ENCODE assay signal across 14 mouse cellular contexts in the genomic region with DNA sequence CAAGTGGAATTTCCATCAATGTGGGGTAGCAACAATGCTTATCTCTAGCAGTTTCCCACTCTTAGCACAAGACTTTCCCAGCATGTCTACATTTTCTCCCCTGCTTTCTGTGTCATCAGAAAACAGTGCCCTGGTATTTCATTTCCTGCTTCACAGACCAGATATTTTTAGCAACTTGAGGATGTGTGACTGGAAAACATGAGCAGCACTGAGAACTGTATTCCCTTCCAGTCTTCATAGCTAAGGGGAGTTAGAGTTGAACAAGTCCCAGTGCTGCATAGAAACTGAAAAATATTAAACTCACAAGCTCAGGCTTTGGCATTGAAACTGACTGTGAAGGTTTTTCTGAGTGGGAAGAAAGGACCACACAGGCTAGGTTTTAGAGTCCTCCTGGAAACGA.
"Had no signal": no experiment of that assay in that cellular context is flagged by ENCODE, and none has a peak within 500 bp of the region (broad histone marks: within the 10 kb centered on the region; RNA-seq: fewer than 3 reads in every experiment).

No protein-coding gene starts in this region.

- H3K36me3 ChIP-seq: liver, embryonic 13.5 days; lung, embryonic 15.5 days; midbrain, embryonic 12.5 days; stomach, embryonic 15.5 days had no signal

- DNase-seq: kidney, postnatal 14 days; liver; liver, embryonic 13.5 days; liver, postnatal 0 days; lung, postnatal 14 days; right cerebral cortex, postnatal 14 days; thymus, adult 2 months; thymus, postnatal 25 days had no signal

- H3K27me3 ChIP-seq: liver, embryonic 13.5 days; lung, embryonic 15.5 days; megakaryocyte, embryonic 14.5 days; midbrain, embryonic 12.5 days; stomach, embryonic 15.5 days had no signal

- H3K9ac ChIP-seq: liver, embryonic 13.5 days; liver, postnatal 0 days; lung, embryonic 15.5 days; midbrain, embryonic 12.5 days; stomach, embryonic 15.5 days had no signal

- ATAC-seq: liver, postnatal 0 days had no signal

- H3K9me3 ChIP-seq: liver, embryonic 13.5 days; lung, embryonic 15.5 days; megakaryocyte, embryonic 14.5 days; midbrain, embryonic 12.5 days; stomach, embryonic 15.5 days had no signal

- H3K27ac ChIP-seq: left cerebral cortex, adult 2 months; liver, embryonic 13.5 days; lung, embryonic 15.5 days; macrophage; midbrain, embryonic 12.5 days; stomach, embryonic 15.5 days had no signal

- H3K4me2 ChIP-seq: liver, embryonic 13.5 days; lung, embryonic 15.5 days; midbrain, embryonic 12.5 days; stomach, embryonic 15.5 days had no signal

- H3K4me3 ChIP-seq: left cerebral cortex, adult 2 months; liver, embryonic 13.5 days; lung, embryonic 15.5 days; megakaryocyte, embryonic 14.5 days; midbrain, embryonic 12.5 days; stomach, embryonic 15.5 days had no signal

- H3K4me1 ChIP-seq: liver, embryonic 13.5 days; lung, embryonic 15.5 days; megakaryocyte, embryonic 14.5 days; midbrain, embryonic 12.5 days; stomach, embryonic 15.5 days had no signal
